Mouse (Mus musculus): Measurements from ENCODE around the gene Faf2. TPM values are rescaled to one million over a fixed set of nuclear protein-coding genes. Genes with fewer than 3 reads are reported as not detected.

The Faf2 gene
- polyA plus RNA-seq (2021; fragmentation: Nextera tagmentation) = 44.0 and 57.8 TPM in 2 replicates
- long read RNA-seq, experiment 1, full-length matches to known transcripts = 40 of 68 reads
- long read RNA-seq, experiment 1, partial matches to known transcripts = 9 of 68 reads
- long read RNA-seq, experiment 1, other reads (novel, unspliced or antisense) = 19 of 68 reads
- long read RNA-seq, experiment 2, full-length matches to known transcripts = 125 of 173 reads
- long read RNA-seq, experiment 2, partial matches to known transcripts = 1 of 173 reads
- long read RNA-seq, experiment 2, other reads (novel, unspliced or antisense) = 47 of 173 reads

DNA sequence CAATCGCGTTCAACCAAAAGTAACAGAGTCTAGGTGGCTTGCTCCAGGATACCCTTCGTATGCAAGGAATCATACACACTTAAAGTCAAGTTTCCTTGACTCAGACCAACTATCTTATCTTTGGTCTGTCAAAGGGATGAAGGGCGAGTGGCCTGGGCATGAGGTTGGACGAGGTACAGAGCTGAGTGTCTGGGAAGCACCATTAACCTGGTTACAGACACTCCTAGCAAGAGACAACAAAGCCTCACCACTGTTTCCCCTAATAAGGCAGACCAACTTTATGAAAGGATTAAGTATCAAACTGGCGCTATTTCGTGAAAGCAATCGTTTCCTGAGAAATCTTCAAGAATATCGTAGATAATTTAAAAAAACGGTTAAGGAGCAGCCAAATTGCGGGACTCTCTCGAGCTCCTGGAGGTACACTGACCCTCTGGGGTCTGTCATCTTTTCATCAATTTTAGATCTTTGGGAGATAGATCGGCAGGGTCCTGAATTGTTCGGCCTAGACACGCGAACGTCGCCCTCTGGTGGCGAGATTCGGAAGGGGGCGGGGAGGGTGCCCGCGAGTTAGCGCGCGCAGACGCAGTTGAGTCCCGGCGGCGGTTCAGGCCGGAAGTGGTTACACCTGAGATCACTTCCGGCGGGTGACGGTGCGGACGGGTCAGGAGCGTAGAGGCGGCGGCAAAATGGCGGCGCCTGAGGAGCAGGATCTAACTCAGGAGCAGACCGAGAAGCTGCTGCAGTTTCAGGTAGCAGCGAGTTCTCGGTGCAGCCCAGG, at the start of gene Faf2:
Gene Faf2 (plus strand): TSS at position 630 of the 778 bp plus-strand sequence.

DNA sequence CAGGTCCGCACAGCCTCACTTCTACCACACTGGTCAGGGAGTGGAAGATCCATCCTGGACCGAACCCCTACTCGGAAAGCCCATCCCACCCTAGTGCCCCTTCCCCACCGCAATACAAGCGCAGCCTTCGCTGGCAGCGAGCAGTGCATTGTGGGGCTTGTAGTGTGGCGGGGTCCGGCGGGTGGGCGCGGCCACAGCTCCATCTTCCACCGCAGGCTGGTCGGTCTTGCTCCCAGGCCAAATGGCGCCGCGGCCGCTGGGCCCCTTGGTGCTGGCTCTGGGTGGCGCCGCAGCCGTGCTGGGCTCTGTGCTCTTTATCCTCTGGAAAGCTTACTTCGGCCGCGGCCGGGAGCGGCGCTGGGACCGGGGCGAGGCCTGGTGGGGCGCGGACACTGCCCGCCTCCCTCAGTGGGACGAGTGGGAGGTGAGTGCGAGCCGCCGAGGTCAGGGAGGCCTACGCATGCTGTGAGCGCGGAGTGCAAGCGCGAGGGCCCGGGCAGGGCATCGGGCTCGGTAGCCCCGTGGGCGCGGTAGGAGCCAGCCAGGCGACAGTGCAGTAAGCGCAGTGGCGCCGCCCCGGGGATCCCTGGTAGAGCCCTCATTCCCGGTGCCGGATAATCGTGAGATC, 46.6 kb upstream of the Faf2 start, which contains the start of gene Arl10:
Gene Arl10 (plus strand): TSS at position 162 of the 628 bp plus-strand sequence.

DNA sequence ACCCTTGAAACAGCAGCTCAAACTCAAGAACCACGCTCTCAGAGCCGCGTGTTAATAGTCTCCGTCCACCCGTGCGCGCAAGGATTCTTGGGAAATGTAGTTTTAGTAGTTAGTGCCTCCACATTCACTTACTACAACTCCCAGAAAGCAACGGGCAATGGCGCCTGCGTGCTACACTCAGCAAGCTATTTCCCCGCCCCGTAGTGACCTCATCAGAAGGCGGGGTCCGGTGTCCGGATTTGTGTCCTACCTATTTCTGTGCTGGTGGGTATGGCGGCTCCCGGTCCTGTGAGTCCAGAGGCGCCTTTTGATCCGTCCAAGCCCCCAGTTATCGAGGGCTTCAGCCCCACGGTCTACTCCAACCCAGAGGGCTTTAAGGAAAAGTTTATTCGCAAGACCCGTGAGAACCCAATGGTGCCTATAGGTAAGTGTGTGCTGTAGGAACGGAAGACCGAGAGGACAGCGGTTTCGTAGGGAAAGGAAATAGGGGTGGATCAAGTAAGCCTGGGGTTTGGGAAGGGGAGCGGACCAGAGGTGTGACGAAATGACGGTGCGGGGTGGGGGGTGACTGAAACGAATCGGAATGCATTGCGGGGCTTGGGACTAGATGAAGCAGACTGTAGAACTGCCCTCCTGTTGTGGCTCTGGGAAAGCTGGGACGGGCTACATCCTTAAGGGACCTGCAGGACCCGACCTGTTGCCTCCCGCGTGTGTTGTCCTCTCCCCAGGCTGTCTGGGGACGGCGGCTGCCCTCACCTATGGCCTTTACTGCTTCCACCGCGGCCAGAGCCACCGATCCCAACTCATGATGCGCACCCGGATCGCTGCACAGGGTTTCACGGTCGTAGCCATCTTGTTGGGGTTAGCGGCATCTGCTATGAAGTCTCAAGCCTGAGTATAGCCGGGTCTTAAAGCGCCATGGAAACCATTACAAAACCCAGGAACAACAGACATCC, 31.3 kb upstream of the Faf2 start, which contains the start of the genes Nop16 and Higd2a:
Gene Nop16 (minus strand): TSS at position 95 of the 956 bp plus-strand sequence.
Gene Higd2a (plus strand): TSS at position 212 of the 956 bp plus-strand sequence.

DNA sequence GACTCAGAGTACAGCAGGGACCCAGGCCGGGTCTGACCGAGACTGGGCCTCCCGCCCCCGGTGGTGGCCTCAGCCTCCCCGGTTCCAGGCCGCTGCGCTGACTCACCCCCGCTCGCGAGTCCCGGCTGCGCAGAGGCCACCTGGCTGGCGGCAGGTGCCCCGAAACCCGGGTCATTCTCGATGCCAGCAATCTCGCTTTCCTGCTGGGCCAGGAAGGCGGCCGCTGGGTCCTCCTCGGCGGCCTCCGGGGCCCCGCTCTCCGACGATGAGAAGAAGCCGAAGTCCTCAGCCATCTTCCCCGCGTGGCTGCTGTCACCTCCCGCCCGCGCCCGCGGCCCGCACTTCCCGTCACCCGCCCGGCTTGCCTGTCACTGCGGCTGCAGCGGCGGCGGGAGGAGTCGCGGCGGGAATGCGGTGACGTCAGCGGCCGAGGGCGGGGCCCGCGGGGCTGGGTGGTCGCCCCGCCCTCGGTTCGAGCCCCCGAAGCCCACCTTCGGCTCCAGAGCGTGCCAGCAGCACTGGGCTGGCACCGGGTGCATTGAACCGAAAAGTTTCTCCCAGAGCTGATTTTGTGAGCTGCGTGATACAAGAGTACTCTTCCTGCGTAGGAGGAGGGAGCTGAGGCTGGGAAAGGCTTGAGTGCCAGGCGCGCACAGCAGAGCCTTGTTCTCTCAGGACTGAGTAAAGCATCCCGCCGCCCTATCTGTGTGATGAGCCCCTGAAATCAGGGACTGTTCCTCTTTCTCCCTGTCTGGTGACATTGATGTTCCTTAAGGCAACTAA, 10.4 kb upstream of the Faf2 start, which contains the start of gene Cltb:
Gene Cltb (minus strand): TSS at position 373 of the 783 bp plus-strand sequence.

DNA sequence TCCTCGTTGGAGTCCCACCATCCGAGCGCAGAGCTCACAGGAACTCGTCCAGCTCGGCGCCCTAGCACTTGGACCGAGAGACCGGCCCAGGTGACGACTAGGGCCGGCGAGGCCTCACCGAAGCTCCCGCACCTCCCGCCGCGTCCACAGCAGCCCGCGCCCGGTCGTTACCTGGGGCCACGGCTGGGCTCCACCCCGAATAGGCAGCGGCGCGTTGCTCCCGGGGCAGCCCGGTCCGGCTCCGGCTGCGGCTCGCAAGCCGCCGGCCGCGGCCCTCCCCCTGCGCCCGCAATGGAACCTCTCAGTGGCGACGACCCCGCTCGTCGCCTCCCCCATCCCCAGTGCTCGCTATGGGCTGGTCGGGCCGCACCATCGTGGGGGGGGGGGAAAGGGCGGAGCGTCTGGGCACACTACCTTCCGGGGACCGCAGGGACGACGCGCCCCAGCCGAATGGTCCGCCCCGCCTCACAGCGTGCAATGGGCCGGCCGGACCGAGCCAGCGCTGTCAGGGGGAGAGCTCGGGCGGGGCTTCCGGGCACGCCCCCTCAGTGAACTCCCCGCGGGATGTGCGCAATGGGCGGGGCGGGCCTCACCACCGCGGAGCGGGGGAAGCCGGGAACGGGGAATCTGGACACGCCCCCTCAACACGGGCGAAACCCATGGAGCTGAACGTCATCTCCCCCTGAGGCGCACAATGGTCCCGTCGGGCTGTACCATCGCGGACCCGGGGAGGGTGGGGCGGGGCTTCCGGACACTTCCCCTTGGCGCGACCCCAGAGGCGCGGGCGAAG, 72.2 kb downstream of the Faf2 start, which contains the start of gene Rnf44:
Gene Rnf44 (minus strand): TSS at position 350 of the 790 bp plus-strand sequence.

DNA sequence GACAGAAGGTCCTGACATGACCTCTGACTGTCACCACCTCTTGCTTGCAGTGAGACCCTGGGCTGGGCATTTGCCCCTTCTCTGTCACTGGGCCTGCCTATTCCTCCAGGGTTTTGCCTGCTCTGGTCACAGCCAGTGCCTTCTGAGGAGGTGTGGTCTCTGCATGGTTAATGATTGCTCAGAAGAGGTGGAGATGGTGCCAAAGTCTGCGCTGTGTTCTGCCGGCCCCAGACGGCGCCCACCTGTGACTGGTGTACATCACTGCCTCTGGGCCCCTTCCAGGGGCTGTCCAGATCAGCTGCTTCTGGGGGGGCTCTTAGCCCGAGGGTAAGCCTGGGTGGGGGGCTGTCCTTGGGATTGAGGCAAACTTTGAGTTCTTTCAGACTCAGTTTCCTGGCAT, 79.7 kb downstream of the Faf2 start, which contains the start of gene Cdhr2:
Gene Cdhr2 (plus strand): TSS at position 219 of the 400 bp plus-strand sequence.

Small RNAs within 50 kb of the gene (microRNA-seq; reads per million reads assigned to microRNA genes)
- not detected for gene Gm24195

Other genes with a start within 250 kb of the Faf2 start
- 57.5 and 58.2 TPM in 2 replicates for gene Thoc3, start 152.9 kb upstream of the Faf2 start, polyA plus RNA-seq (2021; fragmentation: Nextera tagmentation)
- gene Simc1, start 118.0 kb upstream of the Faf2 start, polyA plus RNA-seq (2021; fragmentation: Nextera tagmentation) = 5.1 and 5.4 TPM in 2 replicates
- 191 and 227 TPM in 2 replicates for gene 4833439L19Rik, start 56.3 kb upstream of the Faf2 start, polyA plus RNA-seq (2021; fragmentation: Nextera tagmentation)
- gene Arl10, start 46.8 kb upstream of the Faf2 start, polyA plus RNA-seq (2021; fragmentation: Nextera tagmentation) = 44.6 and 50.0 TPM in 2 replicates
- gene Nop16, start 31.7 kb upstream of the Faf2 start, polyA plus RNA-seq (2021; fragmentation: Nextera tagmentation) = 28.3 and 31.3 TPM in 2 replicates
- gene Higd2a, start 31.6 kb upstream of the Faf2 start, polyA plus RNA-seq (2021; fragmentation: Nextera tagmentation) = 514 and 522 TPM in 2 replicates
- 270 and 276 TPM in 2 replicates for gene Cltb, start 10.4 kb upstream of the Faf2 start, polyA plus RNA-seq (2021; fragmentation: Nextera tagmentation)
- gene Rnf44, start 72.1 kb downstream of the Faf2 start, polyA plus RNA-seq (2021; fragmentation: Nextera tagmentation) = 99.6 and 131 TPM in 2 replicates
- 0.13 and 0.20 TPM in 2 replicates for gene Cdhr2, start 79.7 kb downstream of the Faf2 start, polyA plus RNA-seq (2021; fragmentation: Nextera tagmentation)
- 13.2 and 13.9 TPM in 2 replicates for gene Gprin1, start 128.1 kb downstream of the Faf2 start, polyA plus RNA-seq (2021; fragmentation: Nextera tagmentation)
- 45.5 and 70.1 TPM in 2 replicates for gene Sncb, start 144.8 kb downstream of the Faf2 start, polyA plus RNA-seq (2021; fragmentation: Nextera tagmentation)
- not detected in 2 replicates for gene Eif4e1b, start 162.2 kb downstream of the Faf2 start, polyA plus RNA-seq (2021; fragmentation: Nextera tagmentation)
- 121 and 122 TPM in 2 replicates for gene Tspan17, start 167.6 kb downstream of the Faf2 start, polyA plus RNA-seq (2021; fragmentation: Nextera tagmentation)

All from layer of hippocampus, adult 6 months (tissue).